Mouse (Mus musculus): ENCODE data around the gene Plppr3. TPM values are rescaled to one million over a fixed set of nuclear protein-coding genes. Genes with fewer than 3 reads are reported as not detected.

Plppr3 gene
- total RNA-seq, 2 experiments from 2014 or later: 0.53 to 0.89 TPM

- DNase-seq: no peak
These were observed 42.2 kb downstream of the Plppr3 start for GRCm38 (mm10) chr10:79832026-79832785.

GRCm38 (mm10) chr10:79831583-79831982 is 42.9 kb downstream of the Plppr3 start:
- no peak for DNase-seq
- intact Hi-C loops (cut with DNase I): loop anchor here (5.0 kb wide), 1 partner anchor 36 kb away; no protein-coding TSS in a partner anchor

More at GRCm38 (mm10) chr10:79832026-79832785, 42.2 kb downstream of the Plppr3 start:
- intact Hi-C loops (cut with DNase I): loop anchor here (5.0 kb wide), 1 partner anchor 35 kb away; no protein-coding TSS in a partner anchor

GRCm38 (mm10) chr10:79824413-79824812 is 50.0 kb downstream of the Plppr3 start:
- DNase-seq: peak; percentile 40 to 54
- intact Hi-C loops (cut with DNase I): no loop called here

GRCm38 (mm10) chr10:79823011-79823410 is 51.4 kb downstream of the Plppr3 start:
- no peak for DNase-seq

GRCm38 (mm10) chr10:79822372-79822771 is 52.1 kb downstream of the Plppr3 start:
- intact Hi-C loops (cut with DNase I): no loop called here
- no peak for DNase-seq

More at GRCm38 (mm10) chr10:79823011-79823410, 51.4 kb downstream of the Plppr3 start:
- intact Hi-C loops (cut with DNase I): no loop called here

- intact Hi-C loops (cut with DNase I): no loop called here
- no peak for DNase-seq
These were observed 52.7 kb downstream of the Plppr3 start for GRCm38 (mm10) chr10:79821731-79822130.

- DNase-seq: no peak
- intact Hi-C loops (cut with DNase I): no loop called here
These were observed 53.7 kb downstream of the Plppr3 start, which contains the start of gene Misp for GRCm38 (mm10) chr10:79820782-79821181. Misp (plus strand) TSS chr10:79820989.

- intact Hi-C loops (cut with DNase I): no loop called here
- DNase-seq: no peak
These were observed 54.2 kb downstream of the Plppr3 start for GRCm38 (mm10) chr10:79820277-79820676.

- intact Hi-C loops (cut with DNase I): loop anchor here (5.0 kb wide), 1 partner anchor 37 kb away; no protein-coding TSS in a partner anchor
- no peak for DNase-seq
These were observed 54.8 kb downstream of the Plppr3 start for GRCm38 (mm10) chr10:79819606-79820005.

- intact Hi-C loops (cut with DNase I): loop anchor here (5.0 kb wide), 1 partner anchor 36 kb away; no protein-coding TSS in a partner anchor
- no peak for DNase-seq
These were observed 56.2 kb downstream of the Plppr3 start for GRCm38 (mm10) chr10:79818225-79818624.

- intact Hi-C loops (cut with DNase I): loop anchor here (5.0 kb wide), 1 partner anchor 35 kb away; no protein-coding TSS in a partner anchor
- no peak for DNase-seq
These were observed 57.3 kb downstream of the Plppr3 start for GRCm38 (mm10) chr10:79817111-79817510.

GRCm38 (mm10) chr10:79815671-79816494 is 58.6 kb downstream of the Plppr3 start:
- intact Hi-C loops (cut with DNase I): loop anchor here (5.0 kb wide), 1 partner anchor 34 kb away; no protein-coding TSS in a partner anchor
- no peak for DNase-seq

- DNase-seq: no peak
- intact Hi-C loops (cut with DNase I): no loop called here
These were observed 60.1 kb downstream of the Plppr3 start for GRCm38 (mm10) chr10:79814271-79814842.

- intact Hi-C loops (cut with DNase I): loop anchor here (1.0 to 2.0 kb wide), 2 partner anchors 19 to 43 kb away; partner anchors contain the start of gene Palm
- DNase-seq: peak; percentile 85 to 92
These were observed 62.4 kb downstream of the Plppr3 start for GRCm38 (mm10) chr10:79811736-79812637.

Small RNA genes lying within 50 kb of the gene (microRNA-seq; reads per million reads assigned to microRNA genes)
- gene Mir6910: 0 reads per million in 2 experiments

Other genes with a start within 250 kb of the Plppr3 start
- gene Shc2, start 236.7 kb downstream of the Plppr3 start, total RNA-seq (2021): 1 to 10 TPM; 4.5 to 4.8 TPM
- gene Odf3l2, start 228.9 kb downstream of the Plppr3 start, total RNA-seq (2021): not detected
- under 1 TPM; 0.24 to 0.60 TPM for gene Madcam1, start 210.1 kb downstream of the Plppr3 start, total RNA-seq (2021)
- gene Tpgs1, start 205.3 kb downstream of the Plppr3 start, total RNA-seq (2021): 10 to 100 TPM; 24.3 to 24.4 TPM
- 100 to 1,000 TPM; 152 to 159 TPM for gene Cdc34, start 192.4 kb downstream of the Plppr3 start, total RNA-seq (2021)
- gene Gzmm, start 185.6 kb downstream of the Plppr3 start, total RNA-seq (2021): 1 to 10 TPM; 3.8 to 4.3 TPM
- 1,000 to 10,000 TPM; 1,161 to 1,276 TPM for gene Bsg, start 170.1 kb downstream of the Plppr3 start, total RNA-seq (2021)
- gene Hcn2, start 158.0 kb downstream of the Plppr3 start, total RNA-seq (2021): 10 to 100 TPM; 22.6 to 27.6 TPM
- 10 to 100 TPM; 36.3 to 54.4 TPM for gene Polrmt, start 128.1 kb downstream of the Plppr3 start, total RNA-seq (2021)
- not detected for gene Fgf22, start 119.6 kb downstream of the Plppr3 start, total RNA-seq (2021)
- 10 to 100 TPM; 31.8 to 34.4 TPM for gene Rnf126, start 107.7 kb downstream of the Plppr3 start, total RNA-seq (2021)
- gene Fstl3, start 97.4 kb downstream of the Plppr3 start, total RNA-seq (2021): 1 to 10 TPM; 5.8 to 7.4 TPM
- not detected for gene Prss57, start 83.7 kb downstream of the Plppr3 start, total RNA-seq (2021)
- gene Palm, start 81.1 kb downstream of the Plppr3 start, total RNA-seq (2021): 100 to 1,000 TPM in 1 of 2 experiments, 10 to 100 TPM in 1; 90.8 to 103 TPM
- under 1 TPM; 0.22 to 0.30 TPM for gene Misp, start 53.6 kb downstream of the Plppr3 start, total RNA-seq (2021)
- 100 to 1,000 TPM; 144 to 145 TPM for gene Ptbp1, start 20.2 kb downstream of the Plppr3 start, total RNA-seq (2021)
- gene Prtn3, start 158 bp downstream of the Plppr3 start, total RNA-seq (2021): under 1 TPM in 1 of 2 experiments, not detected in 1; 0.55 TPM
- not detected for gene Elane, start 11.6 kb upstream of the Plppr3 start, total RNA-seq (2021)
- 10 to 100 TPM in 1 of 2 experiments, 1 to 10 TPM in 1; 3.2 to 12.0 TPM for gene Cfd, start 16.2 kb upstream of the Plppr3 start, total RNA-seq (2021)
- gene Med16, start 34.3 kb upstream of the Plppr3 start, total RNA-seq (2021): 10 to 100 TPM; 59.5 to 60.0 TPM
- not detected for gene Gm26602, start 36.2 kb upstream of the Plppr3 start, total RNA-seq (2021)
- gene Kiss1r, start 42.3 kb upstream of the Plppr3 start, total RNA-seq (2021): under 1 TPM; 0.17 to 0.22 TPM
- 10 to 100 TPM; 93.4 to 94.9 TPM for gene R3hdm4, start 46.6 kb upstream of the Plppr3 start, total RNA-seq (2021)
- 1 to 10 TPM; 3.1 to 3.2 TPM for gene Arid3a, start 52.4 kb upstream of the Plppr3 start, total RNA-seq (2021)
- 10 to 100 TPM; 22.7 to 23.4 TPM for gene Wdr18, start 85.5 kb upstream of the Plppr3 start, total RNA-seq (2021)
- not detected for gene Grin3b, start 96.1 kb upstream of the Plppr3 start, total RNA-seq (2021)
- gene Tmem259, start 109.7 kb upstream of the Plppr3 start, total RNA-seq (2021): 100 to 1,000 TPM; 126 to 132 TPM
- 10 to 100 TPM; 60.3 to 65.6 TPM for gene Cnn2, start 114.0 kb upstream of the Plppr3 start, total RNA-seq (2021)
- 1 to 10 TPM; 7.8 to 8.2 TPM for gene Abca7, start 121.9 kb upstream of the Plppr3 start, total RNA-seq (2021)
- 1 to 10 TPM; 5.0 to 6.1 TPM for gene Arhgap45, start 142.0 kb upstream of the Plppr3 start, total RNA-seq (2021)
- gene Polr2e, start 165.2 kb upstream of the Plppr3 start, total RNA-seq (2021): 10 to 100 TPM; 79.0 to 79.1 TPM
- gene Gpx4, start 172.5 kb upstream of the Plppr3 start, total RNA-seq (2021): 100 to 1,000 TPM; 551 to 562 TPM
- 10 to 100 TPM; 15.1 to 17.6 TPM for gene Sbno2, start 230.9 kb upstream of the Plppr3 start, total RNA-seq (2021)
- 100 to 1,000 TPM; 110 to 112 TPM for gene Stk11, start 241.2 kb upstream of the Plppr3 start, total RNA-seq (2021)

All from heart, postnatal 10 days (tissue).